Mouse (Mus musculus): ENCODE data around the gene Mylk4. TPM values are rescaled to one million over a fixed set of nuclear protein-coding genes. Genes with fewer than 3 reads are reported as not detected.

Gene Mylk4
- total RNA-seq (2021) = 100 to 1,000 TPM; 173 to 219 TPM
- long read RNA-seq, experiment 1, partial matches to known transcripts = 0 of 14 reads
- long read RNA-seq, experiment 1, other reads (novel, unspliced or antisense) = 14 of 14 reads
- long read RNA-seq, experiment 2, partial matches to known transcripts = 0 of 8 reads
- long read RNA-seq, experiment 2, other reads (novel, unspliced or antisense) = 8 of 8 reads

DNA sequence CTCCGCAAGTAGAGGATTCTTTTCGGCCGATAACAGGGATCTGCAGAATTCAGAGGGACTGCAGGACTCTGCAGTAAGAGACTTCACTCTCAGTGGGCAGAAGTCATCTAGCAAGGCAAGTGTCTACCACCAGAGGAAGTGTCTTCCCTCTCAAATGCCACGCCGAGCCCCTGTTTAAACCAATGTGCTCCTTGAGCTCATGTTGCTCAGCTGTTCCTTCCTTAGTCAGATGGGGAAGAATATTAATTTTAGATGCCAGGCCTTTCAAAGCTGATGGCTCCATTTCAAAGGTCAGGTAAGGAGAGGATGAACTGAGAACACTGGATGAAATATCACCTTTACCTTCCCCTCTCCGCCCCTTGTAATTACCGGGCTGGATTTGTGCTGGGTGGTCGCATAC lies at the start of gene Mylk4:
Gene Mylk4, minus strand, starts transcription at position 139 of the 400 bp plus-strand sequence.
- intact Hi-C loops (cut with DNase I) = loop anchor here (10.0 kb wide), 1 partner anchor 989 kb away; no protein-coding TSS in a partner anchor
- DNase-seq = no peak

DNA sequence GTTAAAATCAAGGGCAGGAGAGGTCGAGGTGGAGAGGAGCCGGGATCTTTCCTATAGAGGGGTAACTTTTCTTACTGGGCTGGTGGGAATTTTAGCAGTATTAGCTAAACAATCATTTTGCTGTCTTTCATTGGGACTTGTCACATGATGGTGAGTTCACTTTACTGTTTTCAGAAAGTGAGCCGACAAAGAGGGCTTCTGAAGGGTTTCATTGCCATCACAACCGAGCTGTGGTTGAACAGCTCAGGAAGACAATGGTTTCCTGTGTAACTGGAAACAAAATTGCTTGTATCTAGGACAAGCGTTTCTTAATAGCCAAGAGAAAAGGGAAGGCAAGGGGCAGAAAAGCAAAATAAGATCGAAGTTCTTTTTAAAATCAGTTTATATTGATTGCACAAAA lies 49.5 kb upstream of the Mylk4 start:
- no peak for DNase-seq
- intact Hi-C loops (cut with DNase I) = no loop called here

DNA sequence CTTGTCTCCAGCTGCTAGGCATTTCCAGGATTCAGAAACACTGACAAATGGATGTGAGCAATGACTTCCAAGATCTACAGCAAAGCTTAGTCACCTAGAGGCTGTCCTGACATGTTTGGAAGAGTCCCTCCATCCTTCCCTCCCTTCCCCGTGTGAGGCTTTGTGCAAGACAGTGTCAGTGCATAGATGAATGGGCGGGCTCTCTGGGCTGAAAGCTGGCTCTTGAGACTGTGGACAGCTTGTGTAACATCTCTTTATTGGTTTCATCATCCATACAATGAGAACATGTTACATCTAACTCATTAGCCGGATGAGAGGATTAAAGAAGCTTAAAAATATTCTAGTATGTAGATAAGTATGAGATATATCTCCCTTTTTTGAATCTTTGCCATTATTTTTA lies 49.0 kb upstream of the Mylk4 start:
- no peak for DNase-seq
- intact Hi-C loops (cut with DNase I) = no loop called here

DNA sequence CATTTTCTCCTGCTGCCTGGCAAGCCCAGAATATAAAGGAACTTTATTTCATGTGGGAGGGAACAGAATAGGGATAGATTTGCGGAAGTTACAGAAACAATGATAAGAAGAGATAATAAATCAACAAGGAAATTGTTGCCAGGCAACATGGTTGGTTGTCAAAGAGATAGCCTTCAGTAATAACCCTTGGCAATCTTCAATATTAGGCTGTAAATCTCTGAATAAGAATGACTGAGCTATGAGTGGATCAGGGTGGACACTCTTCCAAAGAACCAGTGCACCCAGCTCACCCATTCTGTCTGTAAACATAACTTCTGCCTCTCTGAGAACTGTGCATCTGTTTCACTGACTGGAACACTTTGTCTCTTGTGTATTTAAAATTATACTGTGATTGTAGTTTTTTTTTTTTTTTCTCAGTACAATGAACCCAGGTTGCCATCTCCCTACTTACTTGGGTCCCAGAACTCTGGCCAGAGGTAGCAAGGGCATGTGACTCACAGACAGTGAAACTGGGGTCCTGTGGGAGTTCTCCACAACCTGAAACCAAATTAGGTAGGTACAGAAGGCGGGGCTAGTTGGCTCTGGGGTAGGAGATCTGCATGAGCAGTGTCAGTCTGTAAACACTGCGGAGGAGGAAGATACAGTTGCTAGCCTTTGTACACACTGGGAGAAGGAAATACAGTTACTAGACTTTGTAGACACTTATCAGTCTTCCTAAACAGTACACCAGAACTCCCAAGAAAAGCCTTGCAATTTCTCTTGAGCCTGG lies 47.9 kb upstream of the Mylk4 start:
- DNase-seq = no peak
- intact Hi-C loops (cut with DNase I) = no loop called here

DNA sequence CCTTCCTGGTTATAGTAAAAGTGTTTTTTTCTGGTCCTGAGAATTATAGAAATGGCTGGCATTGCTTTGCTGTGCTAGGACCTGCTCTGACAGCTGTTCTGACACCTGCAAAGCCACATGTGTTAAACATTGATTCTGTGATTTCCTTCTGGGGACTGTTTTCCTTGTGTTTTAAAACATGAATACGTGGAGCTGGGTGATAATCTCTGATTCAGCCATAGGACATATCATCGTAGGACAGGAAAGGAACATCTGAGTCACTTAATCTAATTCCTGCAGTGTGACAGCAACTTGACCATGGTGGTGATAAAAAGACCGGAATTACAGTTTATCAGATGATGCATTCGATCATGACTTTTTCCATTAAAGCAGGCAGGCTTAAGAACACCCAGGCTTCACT lies 45.1 kb upstream of the Mylk4 start:
- DNase-seq = no peak
- intact Hi-C loops (cut with DNase I) = no loop called here

DNA sequence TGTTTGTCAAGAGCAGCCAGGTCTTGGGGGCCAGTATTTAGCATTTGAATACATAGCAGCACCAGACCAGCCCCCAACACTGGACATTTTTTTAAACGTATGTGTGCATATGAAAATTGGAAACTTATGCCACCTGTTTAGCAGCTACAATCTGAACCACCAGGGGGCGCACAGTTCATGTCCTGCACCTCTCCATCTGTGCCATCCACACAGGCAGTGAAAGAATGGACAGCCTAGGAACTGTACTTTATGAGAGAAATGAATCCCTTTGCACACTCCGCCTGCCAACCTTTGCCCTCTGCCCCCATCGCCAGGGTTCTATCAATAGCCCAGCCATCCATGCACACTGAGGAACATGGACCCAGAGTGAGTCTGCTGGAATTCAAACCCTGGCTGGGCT lies 44.2 kb upstream of the Mylk4 start:
- intact Hi-C loops (cut with DNase I) = no loop called here

DNA sequence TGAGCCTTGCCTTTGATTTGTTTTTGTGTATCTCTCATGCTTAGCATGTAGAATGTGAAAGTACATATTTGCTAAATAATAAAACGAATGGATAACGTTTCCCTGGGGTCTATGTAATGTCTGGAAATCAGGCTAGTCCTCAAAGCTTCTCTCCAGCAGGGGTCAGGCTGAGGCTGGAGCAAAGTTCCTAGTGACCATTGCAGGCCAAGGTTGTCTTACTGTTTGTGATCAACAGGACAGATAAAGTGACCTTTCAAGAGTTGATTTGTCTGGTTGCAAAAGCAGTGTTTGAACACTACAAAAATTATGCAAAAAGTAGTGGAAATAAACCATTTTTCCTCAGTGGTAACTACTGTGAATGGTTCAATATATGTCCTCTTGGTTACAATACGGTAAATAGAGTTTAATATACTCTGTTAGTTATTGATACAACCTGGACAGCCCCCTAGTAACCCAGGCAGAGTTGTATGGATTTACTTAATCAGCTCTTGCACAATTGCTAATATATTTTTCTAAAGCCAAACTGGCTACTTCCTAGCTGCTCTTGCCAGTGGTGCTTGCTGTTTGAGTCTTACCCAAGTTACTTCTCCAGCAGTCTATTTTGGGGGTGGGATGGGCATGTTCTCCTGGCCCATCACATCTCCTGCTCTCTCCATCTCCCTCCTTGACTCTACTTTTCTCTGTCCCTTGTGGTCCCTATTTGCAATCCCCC lies 43.5 kb upstream of the Mylk4 start:
- intact Hi-C loops (cut with DNase I) = no loop called here

More for the DNA sequence above, 44.2 kb upstream of the Mylk4 start:
- peak; percentile 55 to 66 for DNase-seq

DNA sequence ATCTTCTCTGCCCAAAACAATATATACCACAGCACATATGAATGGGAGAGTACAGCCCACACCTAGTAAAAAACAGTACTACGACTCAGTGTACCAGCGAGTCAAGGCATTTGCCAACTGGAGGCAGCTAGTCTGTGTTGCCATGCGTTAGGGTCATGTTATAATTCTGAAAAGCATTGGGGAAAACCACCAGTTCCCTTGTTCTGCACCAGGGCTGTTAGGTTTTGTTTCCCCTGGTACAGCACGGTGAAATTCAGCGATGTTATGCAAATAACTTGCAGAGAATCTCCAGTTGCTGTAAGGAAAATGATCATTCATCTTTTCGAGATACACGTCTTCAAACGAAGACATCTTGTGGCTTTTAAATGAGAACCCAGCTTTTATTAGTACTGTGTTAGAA lies 41.8 kb upstream of the Mylk4 start:
- DNase-seq = no peak
- intact Hi-C loops (cut with DNase I) = no loop called here

More for the DNA sequence above, 43.5 kb upstream of the Mylk4 start:
- DNase-seq = no peak

DNA sequence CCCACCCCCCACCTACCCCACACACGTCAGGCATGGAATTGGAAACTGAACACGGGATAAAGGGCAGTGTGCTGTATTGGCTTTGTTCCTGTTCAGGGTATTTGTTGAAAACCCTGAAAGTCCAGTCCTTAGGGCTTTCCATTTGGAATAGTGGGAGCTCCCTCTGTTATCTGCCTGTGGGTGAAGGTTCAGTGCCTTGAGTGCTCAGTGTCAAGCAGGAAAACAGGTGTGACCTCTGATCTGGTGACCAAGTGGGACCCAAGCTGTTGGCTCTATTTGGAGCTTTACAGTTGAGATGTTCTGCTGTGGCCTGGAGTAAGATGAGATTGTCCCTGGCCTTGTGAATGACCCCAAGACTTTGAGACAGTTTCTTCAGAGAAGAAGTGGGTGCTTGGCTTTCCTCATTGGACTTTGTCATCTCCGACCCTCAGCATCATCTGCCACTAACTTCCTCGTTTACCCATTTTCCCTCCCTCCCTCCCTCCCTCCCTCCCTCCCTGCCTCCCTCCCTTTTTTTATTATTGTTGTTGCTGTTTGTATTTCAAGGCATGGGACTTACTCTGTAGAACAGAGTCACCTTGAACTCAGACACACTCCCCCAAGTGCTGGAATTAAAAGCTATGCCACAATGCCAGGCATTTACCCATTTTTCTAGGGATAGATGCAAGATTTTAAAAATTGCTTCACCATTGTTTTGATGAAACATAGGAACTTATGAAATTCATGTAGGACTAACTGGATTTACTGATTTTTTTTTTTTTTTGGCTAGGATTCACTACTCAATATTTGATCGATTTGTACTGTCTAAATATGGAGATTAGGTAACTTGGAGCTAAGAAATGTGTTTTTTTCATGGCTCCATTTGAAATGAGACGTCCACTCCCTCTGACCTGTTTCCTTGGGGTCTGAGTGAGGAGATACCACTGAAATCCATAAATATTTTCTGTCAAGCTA lies 40.9 kb upstream of the Mylk4 start:
- intact Hi-C loops (cut with DNase I) = no loop called here
- DNase-seq = no peak

DNA sequence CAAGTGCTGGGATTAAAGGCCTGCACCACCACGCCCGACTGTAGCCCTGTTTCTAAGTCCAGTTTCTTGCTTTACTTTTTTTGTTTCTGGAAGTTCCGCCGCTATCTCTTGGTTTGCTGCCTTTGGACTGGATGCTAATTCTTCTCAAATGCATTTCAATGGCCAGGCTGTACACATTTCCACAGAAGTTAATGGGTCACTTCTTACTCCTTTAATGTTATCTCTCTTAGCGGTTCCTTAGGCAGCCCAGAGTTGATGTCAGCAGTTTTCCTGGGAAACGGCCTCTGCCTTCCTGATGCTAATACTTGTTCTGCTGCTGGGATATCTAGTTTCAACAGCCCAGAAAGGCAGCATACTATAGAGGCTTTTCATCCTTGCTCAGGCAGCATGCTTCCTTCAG lies 39.4 kb upstream of the Mylk4 start:
- no peak for DNase-seq
- intact Hi-C loops (cut with DNase I) = no loop called here

DNA sequence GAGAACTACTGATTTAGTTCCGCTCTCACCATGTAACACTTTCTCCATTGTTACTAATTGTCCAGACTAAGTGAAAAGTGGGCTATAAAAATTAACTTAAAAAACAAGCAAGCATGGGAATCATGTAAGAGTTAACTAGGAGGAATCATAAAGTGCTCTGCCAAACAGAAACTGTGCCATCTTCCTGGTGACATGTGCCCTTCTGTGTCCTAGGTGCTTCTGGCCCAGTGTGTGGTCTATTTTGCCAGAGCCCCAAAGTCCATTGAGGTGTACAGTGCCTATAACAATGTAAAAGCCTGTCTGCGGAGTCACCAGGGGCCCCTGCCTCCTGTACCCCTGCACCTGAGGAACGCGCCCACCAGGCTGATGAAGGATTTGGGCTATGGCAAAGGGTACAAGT lies 37.9 kb upstream of the Mylk4 start:
- intact Hi-C loops (cut with DNase I) = no loop called here

DNA sequence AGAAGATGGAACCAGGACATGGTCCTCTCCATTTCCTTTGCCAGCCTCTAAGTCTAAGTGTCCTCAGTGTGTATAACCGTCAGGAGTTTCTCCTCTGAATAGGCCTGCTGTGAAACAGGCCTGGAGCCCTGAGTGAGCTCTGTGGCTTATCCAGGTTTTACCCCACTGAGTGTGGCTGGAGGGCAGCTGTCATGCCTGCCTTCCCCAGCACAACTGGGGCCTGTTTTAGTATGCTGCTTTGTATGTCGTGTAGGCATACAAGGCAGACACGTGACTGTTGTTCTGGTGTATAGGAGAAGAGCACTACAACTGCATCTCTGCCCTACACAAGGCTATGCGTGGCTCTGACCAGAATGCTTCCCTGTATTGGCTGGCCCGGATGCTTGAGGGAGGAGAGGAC lies 36.2 kb upstream of the Mylk4 start:
- intact Hi-C loops (cut with DNase I) = no loop called here
- DNase-seq = no peak

More for the DNA sequence above, 37.9 kb upstream of the Mylk4 start:
- DNase-seq = no peak

DNA sequence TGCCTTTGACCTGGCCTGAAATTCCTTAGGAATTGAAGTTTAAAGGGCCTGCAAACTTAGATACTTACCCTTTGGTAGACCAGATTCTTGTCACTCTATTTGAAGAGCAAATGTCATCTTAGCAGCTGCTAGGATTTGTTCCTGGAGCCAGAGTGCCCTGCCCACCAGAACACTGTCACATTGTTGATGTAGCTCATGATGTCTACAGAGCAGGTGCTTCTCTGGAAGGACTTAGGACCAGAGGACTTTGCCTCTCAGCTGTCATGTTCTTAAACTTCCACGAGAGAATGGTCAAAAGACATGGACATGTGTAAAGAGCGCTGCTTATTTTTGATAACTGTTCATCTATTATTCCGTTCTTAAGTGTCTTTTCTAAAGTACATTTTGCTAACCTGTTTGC lies 35.5 kb upstream of the Mylk4 start:
- no peak for DNase-seq
- intact Hi-C loops (cut with DNase I) = no loop called here

DNA sequence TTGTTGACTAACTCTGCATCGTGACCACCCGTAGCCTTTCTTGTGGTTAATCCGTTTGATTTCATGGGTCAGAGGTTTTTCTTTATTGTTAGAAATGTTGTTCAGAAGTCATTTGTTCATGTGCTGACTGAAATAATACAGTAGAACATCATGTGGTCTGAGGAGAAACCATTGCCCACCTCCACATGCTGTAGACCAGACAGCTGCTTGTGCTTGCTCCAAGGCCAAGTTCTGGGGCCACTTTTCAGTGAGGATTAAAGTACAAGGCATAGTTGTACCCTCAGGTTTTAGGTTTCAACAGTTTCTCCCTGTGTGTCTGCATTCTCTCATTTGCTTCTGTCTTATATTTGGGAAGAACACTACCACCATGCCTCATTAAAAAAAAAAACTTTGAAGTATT lies 23.9 kb upstream of the Mylk4 start:
- intact Hi-C loops (cut with DNase I) = no loop called here
- DNase-seq = no peak

DNA sequence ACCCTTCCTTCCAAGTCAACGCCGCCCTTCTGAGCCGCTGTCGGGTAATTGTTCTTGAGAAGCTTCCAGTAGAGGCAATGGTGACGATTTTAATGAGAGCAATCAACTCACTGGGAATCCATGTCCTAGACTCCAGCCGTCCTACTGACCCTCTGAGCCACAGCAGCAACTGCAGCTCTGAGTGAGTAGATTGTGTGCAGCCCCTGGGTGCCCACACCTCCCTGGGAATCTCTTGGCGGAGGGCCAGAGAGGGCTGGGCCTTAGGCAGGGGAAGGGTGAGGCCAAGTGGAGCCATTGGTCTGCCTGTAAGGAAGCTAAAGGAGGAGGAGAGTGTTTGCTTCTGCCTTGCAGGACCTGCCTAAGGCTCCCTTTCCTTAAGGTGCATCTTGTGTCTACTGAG lies 23.1 kb upstream of the Mylk4 start:
- DNase-seq = no peak

DNA sequence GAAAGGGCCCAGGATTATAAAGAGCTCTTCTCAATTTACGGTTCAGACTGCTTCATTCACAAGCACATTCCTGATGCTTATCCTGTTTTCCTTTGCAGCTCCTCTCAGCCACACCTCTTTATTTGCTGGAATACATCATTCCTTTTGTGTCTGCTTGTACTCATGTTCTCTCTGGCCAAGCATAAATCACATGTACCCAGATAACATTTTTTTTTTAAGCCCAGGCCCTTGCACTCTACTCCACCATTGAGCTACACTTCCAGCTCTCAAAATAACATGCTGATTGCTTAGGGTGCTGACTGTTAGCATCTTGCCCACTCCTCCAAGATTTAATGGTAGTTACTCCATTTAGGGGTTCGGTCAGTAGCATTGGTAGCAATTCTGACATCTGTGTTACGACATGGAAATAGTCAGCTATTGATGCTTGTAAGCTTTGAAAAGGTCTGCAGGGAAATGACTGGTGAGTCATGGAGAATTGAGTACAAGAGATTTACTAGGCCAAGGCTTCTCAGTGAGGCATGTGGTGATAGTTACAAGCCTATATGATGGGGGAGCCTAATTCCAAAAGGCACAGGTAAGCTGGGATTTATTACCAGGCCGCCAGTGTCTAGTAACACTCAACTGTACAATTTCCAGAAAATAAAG lies 20.1 kb upstream of the Mylk4 start:
- intact Hi-C loops (cut with DNase I) = no loop called here
- DNase-seq = no peak

More for the DNA sequence above, 23.1 kb upstream of the Mylk4 start:
- intact Hi-C loops (cut with DNase I) = no loop called here

DNA sequence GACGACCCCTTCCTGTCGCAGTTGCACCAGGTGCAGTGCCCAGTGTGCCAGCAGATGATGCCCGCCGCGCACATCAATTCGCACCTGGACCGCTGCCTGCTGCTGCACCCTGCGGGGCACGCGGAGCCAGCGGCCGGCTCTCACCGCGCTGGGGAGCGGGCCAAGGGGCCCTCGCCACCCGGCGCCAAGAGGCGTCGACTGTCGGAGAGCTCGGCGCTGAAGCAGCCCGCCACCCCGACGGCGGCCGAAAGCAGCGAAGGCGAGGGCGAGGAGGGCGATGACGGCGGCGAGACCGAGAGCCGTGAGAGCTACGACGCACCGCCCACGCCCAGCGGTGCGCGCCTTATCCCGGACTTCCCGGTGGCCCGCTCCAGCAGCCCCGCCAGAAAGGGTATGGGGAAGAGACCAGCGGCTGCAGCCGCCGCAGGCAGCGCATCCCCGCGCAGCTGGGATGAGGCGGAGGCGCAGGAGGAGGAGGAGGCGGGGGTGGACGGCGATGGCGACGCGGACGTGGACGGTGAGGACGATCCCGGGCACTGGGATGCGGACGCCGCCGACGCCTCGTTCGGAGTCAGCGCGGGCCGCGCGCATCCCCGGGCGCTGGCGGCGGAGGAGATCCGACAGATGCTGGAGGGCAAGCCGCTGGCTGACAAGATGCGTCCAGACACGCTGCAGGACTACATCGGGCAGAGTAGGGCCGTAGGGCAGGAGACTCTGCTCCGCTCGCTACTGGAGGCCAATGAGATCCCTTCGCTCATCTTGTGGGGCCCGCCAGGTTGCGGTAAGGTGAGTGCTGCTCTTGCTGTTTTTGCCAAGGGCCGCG lies 18.7 kb upstream of the Mylk4 start, which contains the start of gene D930007J09Rik:
Gene D930007J09Rik, minus strand, starts transcription at position 591 of the 823 bp plus-strand sequence.
- DNase-seq = peak; percentile 57 to 64
- intact Hi-C loops (cut with DNase I) = no loop called here

DNA sequence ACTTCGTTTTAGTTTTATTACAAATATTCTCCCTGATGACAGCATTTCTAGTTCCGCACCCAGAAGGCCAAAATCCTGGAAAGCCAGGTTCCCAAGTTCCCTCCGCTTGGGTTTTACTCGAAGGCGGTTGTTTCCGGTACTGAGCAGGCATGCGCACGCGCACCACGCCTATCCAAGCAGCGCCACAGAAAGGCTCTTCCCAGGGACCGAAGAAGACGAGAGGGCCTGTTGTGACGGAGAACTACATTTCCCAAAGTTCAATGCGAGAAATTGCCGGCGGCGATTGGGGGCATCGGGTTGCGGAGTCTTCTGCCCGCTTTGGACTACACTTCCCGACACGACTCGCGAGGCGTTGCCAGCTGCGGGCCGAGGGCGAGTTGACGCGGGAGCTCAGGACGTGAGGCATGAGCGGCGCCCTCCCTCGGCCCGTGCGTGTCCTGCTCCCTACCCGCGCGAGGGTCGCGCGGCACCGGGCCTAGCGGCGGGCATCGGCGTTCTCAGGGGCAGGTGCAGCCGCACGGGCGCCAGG lies 18.0 kb upstream of the Mylk4 start, which contains the start of gene Wrnip1:
Gene Wrnip1, plus strand, starts transcription at position 346 of the 529 bp plus-strand sequence.
- intact Hi-C loops (cut with DNase I) = no loop called here

DNA sequence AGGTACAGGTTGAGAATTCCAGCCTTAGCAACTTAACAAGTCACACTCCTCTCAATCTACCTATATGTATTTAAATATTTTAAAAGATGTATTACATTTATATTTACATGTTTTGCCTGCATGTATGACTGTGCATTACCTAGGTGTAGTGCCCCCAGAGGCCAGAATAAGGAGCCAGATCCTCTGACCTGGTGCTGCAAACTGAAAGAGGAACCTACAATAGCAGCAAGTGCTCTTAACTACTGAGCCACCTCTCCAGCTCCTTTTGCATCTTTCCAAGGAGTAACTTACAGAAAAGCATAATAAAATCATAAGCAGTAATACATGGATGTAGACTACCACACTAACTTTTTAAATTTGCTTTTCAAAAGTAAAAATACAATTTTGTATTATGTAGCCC lies 17.1 kb upstream of the Mylk4 start:
- intact Hi-C loops (cut with DNase I) = no loop called here
- DNase-seq = no peak

More for the DNA sequence above, 18.0 kb upstream of the Mylk4 start, which contains the start of gene Wrnip1:
- DNase-seq = peak; percentile 93 to 95

Data from heart, postnatal 14 days (tissue).